Mouse (Mus musculus): Measurements from ENCODE around the gene Fbxl14.
"Not testable (repeated sequence)": the region's sequence is repeated elsewhere in the genome, so short reads cannot be mapped to it uniquely, and the experiment has no call there.

The Fbxl14 gene

DNA sequence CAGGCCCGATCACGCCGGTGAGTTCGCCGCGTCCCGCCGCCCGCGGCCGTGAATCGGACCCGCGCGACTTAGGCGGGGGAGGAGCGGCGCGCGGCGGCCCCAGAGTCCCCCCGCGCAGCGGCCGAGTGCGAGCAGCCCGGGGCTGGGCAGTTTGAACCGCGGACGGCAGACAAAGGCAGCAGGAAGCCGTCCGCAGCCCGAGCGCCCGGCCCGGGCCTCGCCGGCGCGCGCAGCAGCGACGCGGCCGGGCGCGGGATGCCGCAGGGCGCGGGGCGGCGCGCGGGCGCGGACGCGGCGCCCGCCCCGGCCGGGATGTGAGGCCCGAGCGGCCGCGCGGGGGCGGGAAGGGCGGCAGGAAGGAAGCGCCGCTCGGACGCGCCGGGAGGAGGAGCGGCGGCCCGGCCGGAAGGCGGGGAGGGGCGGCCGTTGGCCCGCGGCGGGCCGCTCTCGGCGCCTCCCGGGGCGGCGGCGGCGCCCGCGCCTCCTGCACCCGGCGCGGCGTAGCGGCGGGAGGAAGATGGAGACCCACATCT, at the start of gene Fbxl14:
Gene Fbxl14 (plus strand): TSS at position 326 of the 533 bp plus-strand sequence.
- DNase-seq: peak; percentile 79

DNA sequence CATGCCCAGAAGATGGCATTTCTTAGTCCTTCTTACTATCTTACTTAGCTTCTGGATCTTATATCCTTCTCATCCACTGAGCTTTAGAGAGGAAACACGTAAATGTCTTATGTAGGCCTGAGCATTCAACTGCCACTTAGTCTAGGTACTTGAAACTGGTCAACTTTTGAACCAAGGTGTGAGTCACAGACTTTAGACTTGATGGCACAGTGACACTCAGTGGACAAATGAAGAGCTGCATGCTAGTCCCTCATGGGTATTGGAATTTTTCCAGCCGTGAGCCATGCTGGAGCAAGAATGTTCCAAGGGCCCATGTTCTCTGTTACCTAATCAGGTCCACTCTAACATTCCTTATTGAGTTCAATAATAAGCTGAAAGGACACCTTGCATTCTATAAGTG, 49.0 kb upstream of the Fbxl14 start:
- DNase-seq: peak; percentile 77

DNA sequence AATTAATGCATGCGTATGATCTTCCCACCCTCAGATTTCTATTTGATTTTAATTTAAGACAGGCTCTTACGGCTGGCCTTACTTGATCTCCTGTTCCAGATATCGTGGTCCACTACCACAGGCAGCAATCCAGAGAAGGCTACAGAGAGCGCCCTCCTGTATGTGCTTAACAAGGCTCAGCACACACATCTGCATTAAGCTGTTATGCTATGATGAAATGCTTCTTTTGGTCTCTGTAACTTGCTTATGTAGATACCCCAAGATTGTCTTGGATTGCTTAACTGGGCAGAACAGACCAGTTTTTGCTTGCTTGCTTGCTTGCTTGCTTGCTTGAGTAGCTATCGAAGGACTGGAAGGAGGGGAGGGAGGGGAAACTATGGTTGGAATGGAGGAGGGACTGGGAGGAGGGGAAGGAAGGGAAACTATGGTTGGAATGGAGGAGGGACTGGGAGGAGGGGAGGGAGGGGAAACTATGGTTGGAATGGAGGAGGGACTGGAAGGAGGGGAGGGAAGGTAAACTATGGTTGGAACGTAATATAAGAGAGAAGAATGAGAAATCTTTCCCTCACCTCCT, 47.6 kb upstream of the Fbxl14 start:
- DNase-seq: peak; percentile 38

DNA sequence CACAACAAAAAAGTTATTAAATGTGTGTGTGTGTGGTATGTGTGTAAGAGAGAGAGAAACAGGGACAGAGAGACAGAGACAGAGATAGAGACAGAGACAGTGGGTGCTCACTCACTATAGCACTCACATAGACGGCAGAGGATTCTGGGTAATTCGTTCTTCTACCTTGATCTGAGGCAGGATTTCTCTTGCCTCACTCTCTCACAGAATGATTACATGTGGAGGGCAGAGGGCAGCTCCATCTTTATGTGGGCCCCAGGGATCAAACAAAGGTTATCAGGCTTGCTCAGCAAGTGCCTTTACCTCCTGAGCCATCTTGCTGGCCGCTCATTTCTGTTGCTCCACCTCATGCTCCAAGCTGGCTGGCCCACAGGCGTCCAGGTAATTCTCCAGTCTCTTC, 45.1 kb upstream of the Fbxl14 start:
- DNase-seq: no peak

DNA sequence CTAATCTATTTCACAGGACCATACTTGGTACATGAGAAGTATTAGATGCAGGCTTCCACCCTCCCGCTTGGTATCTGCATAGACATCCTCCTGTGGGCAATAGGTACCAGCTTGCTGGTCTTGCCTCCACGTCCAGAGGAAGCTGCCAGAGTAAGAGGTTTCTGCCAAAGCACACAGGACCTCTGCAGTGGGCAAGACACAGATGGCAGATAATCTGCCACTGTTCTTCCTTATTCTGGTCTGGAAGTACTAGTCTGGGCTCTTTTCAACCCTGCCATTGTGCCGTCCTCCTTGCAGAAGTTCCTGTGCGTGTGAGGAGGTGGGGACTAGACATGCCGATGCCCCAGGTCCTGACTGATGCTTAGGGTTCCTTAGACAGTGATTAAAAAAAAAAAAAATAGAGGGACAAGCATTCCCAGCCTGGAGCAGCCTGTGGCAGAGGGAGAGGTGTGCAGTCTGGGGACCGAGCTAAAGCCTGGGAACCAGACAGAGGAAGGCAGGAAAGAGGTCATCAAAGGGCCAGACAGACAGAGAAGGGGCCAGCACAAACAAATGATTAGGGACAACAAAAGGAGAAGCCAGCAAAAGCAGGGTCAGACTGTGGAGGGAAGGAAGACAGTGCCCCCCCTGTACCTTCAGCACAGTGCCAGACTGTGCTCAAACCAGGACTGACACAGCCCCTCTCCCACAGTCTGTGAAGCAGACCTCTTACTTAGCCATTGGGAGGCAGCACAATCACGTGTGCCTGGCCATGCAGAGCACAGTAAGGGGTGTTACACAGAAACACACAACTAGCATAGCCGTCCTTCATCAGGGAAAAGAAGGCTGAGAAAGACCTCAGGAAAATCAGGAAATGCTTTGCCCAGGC, 41.3 kb upstream of the Fbxl14 start:
- no peak for DNase-seq

DNA sequence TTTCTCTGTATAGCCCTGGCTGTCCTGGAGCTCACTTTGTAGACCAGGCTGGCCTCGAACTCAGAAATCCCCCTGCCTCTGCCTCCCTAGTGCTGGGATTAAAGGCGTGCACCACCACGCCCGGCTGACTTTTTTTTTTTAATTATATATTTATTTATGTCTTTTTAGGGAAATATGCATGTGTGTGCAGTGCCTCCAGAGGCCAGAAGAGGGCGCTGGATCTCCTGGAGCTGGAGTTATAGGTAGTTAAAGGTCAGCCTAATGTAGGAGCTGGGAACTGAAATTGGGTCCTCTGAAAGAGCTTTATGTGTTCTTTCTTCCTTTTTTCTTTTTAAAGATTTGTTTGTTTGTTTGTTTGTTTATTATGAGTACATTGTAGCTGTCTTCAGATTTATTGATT, 36.7 kb upstream of the Fbxl14 start:
- not testable (repeated sequence) for DNase-seq

DNA sequence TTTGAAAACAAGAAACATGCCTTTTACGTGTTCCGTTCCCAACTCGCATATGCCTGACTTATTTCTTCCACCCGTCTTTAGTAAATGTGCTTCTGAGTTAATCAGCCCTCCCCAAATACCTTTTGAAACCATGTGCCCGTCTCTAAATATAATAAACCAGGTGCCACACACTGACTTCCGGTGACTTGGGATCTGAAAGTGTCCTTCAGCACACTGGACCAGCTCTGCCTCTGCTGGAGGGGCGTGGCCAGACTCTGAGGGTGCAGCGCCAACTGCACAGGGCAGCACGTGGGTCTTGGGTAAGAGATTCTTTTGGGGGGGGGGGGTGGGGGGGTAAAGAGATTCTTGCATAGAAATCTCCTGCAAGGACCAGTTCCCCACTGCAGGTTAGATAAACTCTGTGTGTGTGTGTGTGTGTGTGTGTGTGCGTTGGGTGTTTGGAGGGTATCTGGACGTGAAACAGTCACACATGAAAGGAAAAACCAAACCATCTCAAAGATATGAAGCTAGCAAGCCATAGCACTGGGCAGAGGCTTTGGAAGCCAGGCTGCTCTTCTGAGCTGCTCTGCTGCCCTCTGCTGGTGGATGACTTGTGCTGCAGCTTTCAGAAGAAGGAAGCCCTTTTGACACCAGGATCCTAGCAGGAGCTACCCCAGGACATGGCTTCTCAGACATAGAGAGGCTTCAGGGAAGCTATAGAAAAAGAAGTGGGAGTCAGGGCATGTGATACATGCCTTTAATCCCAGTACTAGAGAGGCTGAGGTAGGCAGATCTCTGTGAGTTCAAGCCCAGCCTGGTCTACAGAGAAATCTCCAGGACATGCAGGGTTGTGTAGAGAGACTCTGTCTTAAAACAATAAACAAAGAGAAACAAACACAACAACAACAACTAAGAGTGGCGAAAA, 35.5 kb upstream of the Fbxl14 start:
- DNase-seq: peak; percentile 90

DNA sequence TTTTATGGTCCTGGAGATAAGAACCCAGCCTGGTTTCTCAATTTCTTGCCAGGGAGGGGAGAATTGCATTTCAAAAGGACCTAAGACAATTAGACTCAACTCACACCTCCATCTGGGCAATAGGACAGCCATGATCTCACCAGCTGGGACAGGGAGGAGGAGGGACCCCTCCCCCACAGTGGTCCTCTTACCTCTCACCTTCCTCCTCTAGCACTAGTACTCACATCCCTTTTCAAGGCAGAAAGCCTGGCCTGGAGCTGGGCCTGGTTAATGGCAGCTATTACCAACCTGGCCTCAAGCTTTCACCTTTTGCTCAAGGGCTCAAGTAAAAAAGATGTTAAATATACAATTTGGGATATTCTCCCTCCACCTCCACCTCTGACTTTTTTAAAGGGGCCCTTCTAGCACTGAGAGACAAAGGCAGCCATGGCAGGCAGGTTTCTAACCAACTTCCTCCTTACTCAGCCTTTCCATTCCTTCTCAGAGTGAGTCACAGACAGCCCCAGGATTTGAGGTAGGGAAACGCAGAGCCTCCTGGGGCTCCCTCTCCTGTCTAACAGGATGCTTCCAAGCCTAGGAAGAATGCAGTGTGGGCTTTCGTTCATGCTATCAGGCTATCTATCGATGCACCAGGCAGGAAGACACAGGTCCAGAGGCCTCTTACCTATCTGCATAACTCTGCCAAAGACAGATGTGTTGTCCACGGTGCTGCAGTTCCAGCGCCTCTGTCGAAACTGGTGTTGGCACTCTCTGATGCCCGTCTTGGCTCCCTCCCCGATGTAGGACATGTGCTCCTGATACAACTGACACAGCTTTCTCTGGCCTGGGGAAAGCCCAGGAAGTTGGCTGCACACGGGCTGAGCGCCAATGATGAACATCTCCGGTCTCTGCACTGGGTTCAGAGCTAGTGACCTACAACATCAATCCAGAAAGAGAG, 33.5 kb upstream of the Fbxl14 start:
- DNase-seq: no peak

DNA sequence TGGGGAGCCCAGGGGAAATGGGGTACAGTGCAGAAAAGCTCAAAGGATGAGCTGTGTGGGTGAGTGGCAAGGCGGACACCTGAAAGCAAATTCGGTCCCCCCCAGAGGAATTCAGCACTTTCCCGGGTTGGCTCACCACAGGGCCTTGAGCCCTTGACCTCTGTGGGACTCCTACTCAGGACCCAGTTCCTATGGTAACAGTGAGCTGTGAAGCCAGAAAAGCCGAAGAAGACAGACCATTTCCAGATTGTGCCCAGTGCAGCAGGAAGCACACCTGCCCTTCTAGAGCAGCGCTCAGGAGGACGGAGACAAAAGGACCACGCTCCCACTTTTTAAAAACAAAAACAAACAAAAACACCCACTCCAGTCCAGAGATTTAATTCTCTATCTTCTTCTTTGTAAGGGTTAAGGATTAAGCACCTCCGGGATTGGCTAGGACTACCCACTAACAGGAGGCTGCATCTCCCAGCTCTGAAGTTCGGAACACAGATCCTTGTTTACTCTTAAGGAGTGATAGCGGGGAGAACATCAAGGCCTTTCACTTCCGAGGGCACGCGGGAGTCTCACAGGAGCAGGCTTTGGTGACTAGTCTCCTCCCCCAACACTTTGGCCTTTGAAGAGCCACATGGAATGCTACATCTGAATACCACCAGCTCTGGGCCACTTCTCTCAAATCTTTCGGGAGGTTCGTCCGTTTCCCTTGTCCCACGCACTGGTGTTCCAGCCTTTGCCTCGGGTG, 31.0 kb upstream of the Fbxl14 start:
- DNase-seq: peak; percentile 39

DNA sequence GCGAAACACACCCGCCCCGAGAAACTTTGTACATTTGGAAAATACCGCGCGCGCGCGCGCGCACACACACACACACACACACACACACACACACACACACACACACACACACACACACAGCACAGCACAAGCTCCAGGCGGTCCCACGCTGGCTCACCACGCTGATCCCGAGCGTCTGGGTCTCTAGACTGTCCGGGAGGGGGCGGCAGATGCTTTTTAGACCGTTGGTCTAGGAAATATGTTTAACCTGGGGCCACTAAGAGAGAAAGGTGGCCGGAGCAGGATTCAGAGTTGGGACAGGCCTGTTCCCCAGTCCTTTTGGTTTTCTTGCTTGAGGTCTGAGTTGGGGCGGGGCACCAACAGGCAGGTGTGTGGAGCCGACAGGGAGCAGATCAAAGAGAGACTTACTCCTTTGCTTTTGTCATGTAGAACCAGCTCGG, 30.4 kb upstream of the Fbxl14 start:
- peak; percentile 87 for DNase-seq

DNA sequence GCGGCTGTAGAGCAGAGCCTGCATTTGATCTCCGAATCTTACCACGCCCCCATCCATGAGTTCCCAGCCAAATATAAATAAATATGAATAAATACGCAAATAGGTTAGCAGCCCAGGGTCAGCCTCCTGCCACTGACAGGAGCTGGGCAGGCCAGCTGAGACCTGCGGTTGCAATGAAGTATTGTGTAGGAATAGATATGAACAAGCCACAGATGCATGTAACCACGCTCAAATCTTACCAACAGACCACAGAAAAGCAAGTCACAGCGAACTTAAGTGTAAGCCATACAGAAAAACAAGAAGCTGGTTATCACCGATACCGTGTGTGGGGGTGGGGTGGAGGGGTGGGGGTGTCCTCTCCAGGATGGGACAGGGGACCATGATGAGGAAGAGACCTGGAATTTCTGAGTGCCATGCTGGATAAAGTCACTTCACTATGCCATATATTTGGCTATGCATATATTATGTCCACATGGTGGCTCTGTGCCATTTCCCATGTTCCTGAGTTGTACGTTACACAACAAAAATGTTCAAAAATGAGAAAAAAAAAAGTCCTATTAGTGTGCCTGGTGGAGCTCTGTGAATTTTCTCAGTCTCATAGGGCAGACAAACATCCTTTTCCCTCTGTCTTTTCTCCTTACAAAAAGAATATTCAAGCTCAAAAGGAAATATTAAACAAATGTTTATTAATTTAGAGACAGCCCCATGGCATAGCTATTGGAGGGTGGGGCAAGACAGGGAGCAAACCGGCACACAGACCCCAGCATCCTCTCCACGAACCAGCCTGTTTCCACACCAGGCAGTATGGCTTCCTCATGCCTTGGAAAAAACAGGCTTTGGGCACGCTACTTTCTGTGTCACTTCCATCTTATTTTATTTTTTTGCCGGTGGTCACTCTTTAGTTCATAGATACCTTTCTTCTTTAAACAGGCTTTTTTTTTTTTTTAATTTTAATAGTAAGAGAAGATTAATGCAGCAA, 28.2 kb upstream of the Fbxl14 start:
- no peak for DNase-seq

DNA sequence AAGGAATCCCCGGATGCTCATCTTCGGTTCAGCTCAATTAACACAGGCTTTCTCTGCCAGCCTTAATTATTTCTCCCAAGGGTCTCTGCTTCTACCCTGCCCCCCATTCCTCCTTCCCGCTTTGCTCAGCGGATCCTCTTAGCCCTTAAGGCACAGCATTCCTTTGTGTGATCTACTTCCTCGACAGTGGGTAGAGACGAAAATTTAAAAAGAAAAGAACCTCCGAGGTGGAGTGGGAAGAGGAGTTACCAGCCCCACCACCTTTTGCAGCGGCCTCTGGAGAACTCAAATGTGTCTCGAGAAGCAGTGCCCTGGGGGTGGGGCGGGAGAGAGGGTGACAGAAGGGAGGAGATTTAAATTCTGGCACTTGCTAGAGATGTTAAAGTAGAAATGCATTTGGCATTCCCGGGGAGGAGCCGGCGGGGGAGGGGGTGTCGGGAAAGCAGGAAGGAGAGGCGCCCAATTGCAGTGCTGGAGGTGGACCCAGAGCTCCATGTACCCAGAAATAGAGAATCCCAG, 27.4 kb upstream of the Fbxl14 start:
- DNase-seq: peak; percentile 81

DNA sequence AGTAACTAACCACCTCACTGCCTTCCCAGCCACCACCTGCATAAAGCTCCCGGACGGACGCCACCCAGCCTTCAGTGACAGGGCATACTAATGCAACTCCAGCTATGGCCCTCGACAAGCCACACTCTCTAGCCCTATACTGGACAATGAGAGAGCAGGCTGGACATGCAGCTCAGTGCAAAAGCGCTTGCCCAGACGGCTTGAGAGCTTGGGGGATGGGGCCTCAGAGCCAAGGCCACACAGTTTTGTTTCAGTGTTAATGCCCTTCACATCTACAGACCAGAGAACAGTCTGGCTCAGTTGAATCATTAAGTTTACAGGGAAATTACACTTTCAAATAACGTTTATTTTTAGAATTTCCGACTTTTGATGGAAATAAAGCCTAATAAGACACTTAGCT, 21.3 kb upstream of the Fbxl14 start:
- DNase-seq: no peak

DNA sequence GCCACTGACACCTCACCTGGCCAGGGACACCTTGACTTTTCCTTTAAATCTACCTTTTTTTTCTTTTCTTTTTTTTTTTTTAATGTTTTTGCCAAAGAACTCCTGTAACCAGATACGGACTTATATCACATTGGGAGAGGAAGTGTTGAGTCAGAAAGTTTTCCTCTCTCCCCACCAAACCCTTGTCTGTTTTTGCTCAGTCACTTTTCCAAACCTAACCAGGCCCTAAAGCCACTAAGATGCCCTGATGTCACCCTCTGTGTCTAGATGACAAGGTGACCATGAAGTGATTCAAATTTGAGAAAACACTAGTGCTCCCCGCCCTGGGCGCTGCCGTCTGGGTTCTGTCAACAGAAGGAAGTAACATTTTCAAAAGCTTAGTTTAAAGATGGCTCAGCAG, 20.4 kb upstream of the Fbxl14 start:
- DNase-seq: no peak

DNA sequence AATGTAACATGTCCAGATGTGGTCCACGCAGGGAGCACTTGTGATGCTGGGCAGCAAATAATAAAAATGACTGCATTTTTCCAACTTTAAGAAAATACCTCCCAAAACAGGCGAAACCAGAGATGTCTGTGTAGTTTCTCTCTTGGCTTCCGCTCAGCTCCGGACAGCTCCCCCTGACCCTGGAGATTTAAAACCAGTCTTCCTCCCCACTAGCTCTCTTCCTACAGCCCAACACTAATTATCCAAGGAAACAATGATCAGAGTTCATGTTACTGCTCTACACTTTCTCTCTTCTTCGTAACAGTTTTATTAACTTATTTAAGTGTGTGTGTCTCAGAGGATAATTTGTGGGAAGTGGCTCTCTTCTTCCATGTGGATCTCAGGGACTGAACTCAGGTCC, 19.1 kb upstream of the Fbxl14 start:
- no peak for DNase-seq

DNA sequence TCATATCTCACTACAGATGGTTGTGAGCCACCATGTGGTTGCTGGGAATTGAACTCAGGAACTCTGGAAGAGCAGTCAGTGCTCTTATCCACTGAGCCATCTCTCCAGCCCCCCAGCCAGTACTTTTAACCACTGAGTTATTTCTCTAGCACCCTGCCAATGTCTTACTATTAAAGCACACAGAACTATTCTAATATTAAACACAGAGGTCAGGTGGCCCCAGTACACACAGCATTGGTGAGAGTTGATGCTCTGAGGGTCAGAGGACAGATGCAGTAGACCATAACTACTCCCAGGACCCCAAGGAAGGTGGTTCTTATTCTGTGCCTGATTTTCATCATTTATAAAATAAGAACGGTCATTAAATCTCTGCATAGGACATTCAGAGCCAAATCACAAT, 13.3 kb upstream of the Fbxl14 start:
- no peak for DNase-seq

DNA sequence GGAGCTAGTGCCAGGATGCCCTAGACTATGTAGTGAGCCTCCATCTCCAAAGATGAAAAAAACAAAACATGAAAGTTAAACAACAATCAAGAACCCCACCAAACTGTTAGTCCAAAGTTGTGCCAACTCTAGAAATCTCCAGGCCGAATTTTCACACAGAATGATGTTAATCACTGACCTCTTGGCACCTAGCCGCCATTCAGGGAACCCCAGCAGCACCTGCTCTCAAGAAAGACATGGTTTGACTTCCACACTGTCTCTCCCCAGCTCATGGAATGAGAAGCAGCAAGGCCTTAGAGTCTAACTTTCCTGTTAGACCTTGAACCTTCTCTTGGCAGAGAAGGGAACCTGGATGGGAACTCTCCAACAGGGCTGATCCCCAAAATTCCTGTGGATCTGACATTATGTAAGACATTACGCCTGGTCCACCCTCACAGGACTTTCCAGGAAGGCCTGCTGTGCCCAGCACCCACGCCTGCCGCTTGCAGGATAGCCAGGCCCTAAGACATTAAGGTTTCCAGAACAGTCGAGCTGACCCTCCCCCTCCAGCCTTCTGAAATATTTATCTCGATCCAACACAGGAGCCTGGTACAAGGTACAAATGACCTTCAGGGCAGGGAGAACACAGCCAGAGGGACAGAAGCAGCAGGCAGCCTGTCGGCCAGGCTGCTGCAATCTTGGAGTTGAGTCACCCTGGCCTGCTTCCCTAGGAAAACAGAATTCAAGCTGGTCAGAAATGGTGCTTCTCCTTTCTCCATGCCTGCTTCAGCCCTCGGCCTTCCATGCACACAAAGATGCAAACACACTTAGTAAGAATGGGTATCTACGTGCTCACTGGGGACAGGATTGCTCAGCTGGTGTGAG, 12.3 kb upstream of the Fbxl14 start:
- peak; percentile 48 for DNase-seq

DNA sequence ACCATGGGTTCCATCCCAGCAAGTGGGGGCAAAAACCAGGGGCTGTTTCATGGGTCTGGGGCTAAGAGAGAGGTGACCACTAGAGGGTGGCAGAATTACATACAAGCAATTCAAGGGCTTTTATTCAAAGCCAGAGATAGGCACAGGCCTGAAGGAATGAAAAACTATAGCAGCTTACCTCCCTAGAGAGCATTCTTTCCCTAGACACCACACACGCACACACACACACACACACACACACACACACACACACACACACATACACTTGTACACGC, 11.7 kb upstream of the Fbxl14 start:
- no peak for DNase-seq

DNA sequence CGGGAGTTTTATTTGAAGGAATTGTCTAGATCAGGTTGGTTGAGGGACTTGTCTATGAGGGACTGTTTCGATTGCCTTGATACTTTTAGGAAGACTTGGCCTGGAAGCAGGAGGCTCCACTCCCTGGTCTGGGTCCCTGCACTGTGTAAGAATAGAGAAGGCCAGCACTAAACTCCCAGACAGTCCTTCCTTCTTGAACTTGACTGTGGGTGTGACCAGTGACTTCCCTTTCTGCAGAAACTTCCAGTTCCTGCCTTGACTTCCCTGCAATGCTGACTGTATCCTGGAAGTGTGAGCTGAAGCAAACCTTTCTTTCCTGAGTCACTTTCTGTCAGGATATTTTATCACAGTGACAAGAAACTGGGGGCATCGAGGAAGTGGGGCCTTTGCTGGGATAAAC, 8.7 kb upstream of the Fbxl14 start:
- DNase-seq: no peak

Measured in kidney, postnatal 10 days (tissue).